Mouse (Mus musculus): Measurements from ENCODE around the gene Cdh11. TPM values are rescaled to one million over a fixed set of nuclear protein-coding genes. Genes with fewer than 3 reads are reported as not detected.

The Cdh11 gene
- polyA plus RNA-seq, 2 experiments, result 178 to 245 TPM

DNA sequence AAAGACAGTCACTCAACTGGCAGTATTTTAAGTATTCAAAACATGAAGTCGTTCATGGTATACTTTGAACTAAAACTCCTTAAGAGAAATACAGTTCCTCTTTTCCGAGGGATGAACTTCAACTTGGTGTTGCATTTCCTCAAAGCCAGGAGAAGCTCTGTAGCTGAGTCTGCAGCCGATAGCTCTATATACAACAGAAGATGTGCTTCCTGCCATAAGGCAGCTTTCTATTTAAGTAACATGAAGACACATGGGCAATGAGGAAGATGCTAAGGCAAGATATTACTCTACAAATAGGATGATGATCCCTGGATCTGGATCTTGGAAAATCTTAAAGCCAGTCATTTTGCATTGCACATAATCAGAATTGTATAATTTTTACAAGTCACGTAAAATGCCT is 133.5 kb downstream of the Cdh11 start:
- TF ChIP-seq POLR2A (IDR thresholded peaks at IDR 0.05; ENCODE audit: borderline replicate concordance, extremely low read depth, insufficient read depth, insufficient read length), result no peak
- Histone ChIP-seq H3K9ac (ENCODE audit: low read depth, low read length, severe bottlenecking) (no peak overlapping the region), H3K36me3 (ENCODE audit: control insufficient read depth, insufficient read depth, low read length) (peaks cover 59% of the 10 kb centered on the region), H3K27me3 (ENCODE audit: control insufficient read depth, insufficient read depth, low read length) (no peaks in the 10 kb centered on the region), H3K9me3 (ENCODE audit: control insufficient read depth, low read length) (no peaks in the 10 kb centered on the region), H3K4me3 (replicated peaks; ENCODE audit: low read length) (no peak overlapping the region), H3K4me1 (ENCODE audit: control insufficient read depth, insufficient read depth, low read length) (no peaks in the 10 kb centered on the region), H3K27ac (replicated peaks; ENCODE audit: low read depth, low read length) (no peak overlapping the region), H3K4me2 (replicated peaks; ENCODE audit: low read depth, low read length, severe bottlenecking) (no peak overlapping the region)
- WGBS, result 89% methylated on average over 4 of the region's 4 CpGs
- DNase-seq (ENCODE audit: low spot score) (no peak), ATAC-seq (ENCODE audit: low FRiP score, low read depth) (no peak)

DNA sequence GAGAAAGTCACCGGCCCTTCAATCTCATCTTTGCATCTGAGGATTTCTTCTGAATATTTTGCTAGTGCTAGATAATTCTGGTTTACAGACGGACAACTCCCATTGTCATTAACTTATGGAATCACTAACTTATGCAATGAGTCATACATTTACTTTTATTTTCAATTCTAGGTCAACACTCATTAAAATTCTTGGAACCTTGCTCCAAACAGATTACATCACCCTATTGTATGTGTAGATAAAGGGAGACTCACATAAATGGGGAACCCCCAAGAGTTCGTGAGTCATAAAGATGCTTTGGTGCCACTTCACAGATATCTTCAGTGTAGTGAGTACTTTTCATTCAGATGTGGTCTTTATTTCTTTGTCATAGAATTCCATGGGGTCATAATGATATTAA is 158.3 kb downstream of the Cdh11 start:
- no peak overlapping the region for H3K27ac ChIP-seq (replicated peaks; ENCODE audit: low read depth, low read length)
- no peak overlapping the region for H3K4me2 ChIP-seq (replicated peaks; ENCODE audit: low read depth, low read length, severe bottlenecking)
- peaks cover 7% of the 10 kb centered on the region; the same call in 1 of the 2 replicates for H3K36me3 ChIP-seq (ENCODE audit: control insufficient read depth, insufficient read depth, low read length)
- no peak for ATAC-seq (ENCODE audit: low FRiP score, low read depth)
- H3K4me1 ChIP-seq (ENCODE audit: control insufficient read depth, insufficient read depth, low read length), result no peaks in the 10 kb centered on the region
- no peaks in the 10 kb centered on the region for H3K9me3 ChIP-seq (ENCODE audit: control insufficient read depth, low read length)
- TF ChIP-seq POLR2A (IDR thresholded peaks at IDR 0.05; ENCODE audit: borderline replicate concordance, extremely low read depth, insufficient read depth, insufficient read length), result no peak
- no peak for DNase-seq (ENCODE audit: low spot score)
- H3K4me3 ChIP-seq (replicated peaks; ENCODE audit: low read length), result no peak overlapping the region
- no peaks in the 10 kb centered on the region for H3K27me3 ChIP-seq (ENCODE audit: control insufficient read depth, insufficient read depth, low read length)
- 91% methylated on average over 3 of the region's 3 CpGs for WGBS
- H3K9ac ChIP-seq (ENCODE audit: low read depth, low read length, severe bottlenecking), result no peak overlapping the region

- Histone ChIP-seq H3K9me3 (ENCODE audit: control insufficient read depth, low read length) (no peaks in the 10 kb centered on the region), H3K4me1 (ENCODE audit: control insufficient read depth, insufficient read depth, low read length) (no peaks in the 10 kb centered on the region), H3K27me3 (ENCODE audit: control insufficient read depth, insufficient read depth, low read length) (no peaks in the 10 kb centered on the region), H3K9ac (ENCODE audit: low read depth, low read length, severe bottlenecking) (no peak overlapping the region), H3K4me2 (replicated peaks; ENCODE audit: low read depth, low read length, severe bottlenecking) (no peak overlapping the region), H3K36me3 (ENCODE audit: control insufficient read depth, insufficient read depth, low read length) (no peaks in the 10 kb centered on the region), H3K27ac (replicated peaks; ENCODE audit: low read depth, low read length) (no peak overlapping the region), H3K4me3 (replicated peaks; ENCODE audit: low read length) (no peak overlapping the region)
- no peak for DNase-seq (ENCODE audit: low spot score)
- ATAC-seq (ENCODE audit: low FRiP score, low read depth), result no peak
- TF ChIP-seq POLR2A (IDR thresholded peaks at IDR 0.05; ENCODE audit: borderline replicate concordance, extremely low read depth, insufficient read depth, insufficient read length), result no peak
- 78% methylated on average over 4 of the region's 4 CpGs for WGBS
Observed at GRCm38 (mm10) chr8:102612146-102612545, 173.3 kb downstream of the Cdh11 start.

DNA sequence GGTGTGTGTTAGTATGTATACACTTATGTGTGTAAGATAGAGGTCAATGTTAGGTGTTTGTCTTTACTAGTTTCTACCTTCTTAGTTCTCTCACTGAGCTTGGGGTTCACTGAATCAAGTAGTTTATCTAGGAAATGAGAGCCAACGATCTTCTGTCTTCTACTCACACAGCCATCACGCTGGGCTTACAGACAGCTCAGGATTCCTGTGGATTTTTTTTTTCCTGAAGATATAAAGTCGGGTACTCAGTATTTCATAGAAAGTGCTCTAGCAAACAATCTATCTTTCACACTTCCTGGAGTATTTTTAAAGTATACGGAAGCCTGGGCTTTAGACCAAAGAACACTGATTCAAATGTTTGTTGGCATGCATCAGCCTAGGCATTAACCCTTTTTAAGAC is 184.1 kb downstream of the Cdh11 start:
- H3K27me3 ChIP-seq (ENCODE audit: control insufficient read depth, insufficient read depth, low read length), result no peaks in the 10 kb centered on the region
- no peaks in the 10 kb centered on the region for H3K4me1 ChIP-seq (ENCODE audit: control insufficient read depth, insufficient read depth, low read length)
- 60% methylated on average over 4 of the region's 4 CpGs for WGBS
- H3K9me3 ChIP-seq (ENCODE audit: control insufficient read depth, low read length), result no peaks in the 10 kb centered on the region
- no peak for TF ChIP-seq POLR2A (IDR thresholded peaks at IDR 0.05; ENCODE audit: borderline replicate concordance, extremely low read depth, insufficient read depth, insufficient read length)
- no peak overlapping the region for H3K9ac ChIP-seq (ENCODE audit: low read depth, low read length, severe bottlenecking)
- DNase-seq (ENCODE audit: low spot score) (no peak), ATAC-seq (ENCODE audit: low FRiP score, low read depth) (no peak)
- H3K27ac ChIP-seq (replicated peaks; ENCODE audit: low read depth, low read length), result no peak overlapping the region
- no peak overlapping the region for H3K4me2 ChIP-seq (replicated peaks; ENCODE audit: low read depth, low read length, severe bottlenecking)
- no peak overlapping the region for H3K4me3 ChIP-seq (replicated peaks; ENCODE audit: low read length)
- H3K36me3 ChIP-seq (ENCODE audit: control insufficient read depth, insufficient read depth, low read length), result no peaks in the 10 kb centered on the region

DNA sequence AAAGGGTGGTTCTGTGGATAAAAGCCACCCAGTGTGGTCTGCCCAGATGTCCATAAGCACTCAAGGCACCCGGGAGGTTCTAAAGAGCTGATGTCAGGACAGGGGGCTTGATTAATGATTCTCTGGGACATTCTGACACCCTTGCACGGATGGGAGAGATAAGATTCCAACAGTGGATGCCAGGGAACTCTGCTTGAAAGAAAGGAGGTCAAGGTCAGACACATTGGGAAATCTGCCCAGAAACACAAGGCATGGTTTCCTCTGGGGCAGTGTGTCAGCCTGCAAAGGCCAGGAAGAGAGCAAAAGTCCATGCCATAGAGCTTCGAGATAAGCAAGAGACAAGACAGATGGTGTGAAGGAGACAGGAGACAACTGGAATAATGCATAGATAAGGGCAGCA is 188.9 kb downstream of the Cdh11 start:
- Histone ChIP-seq H3K36me3 (ENCODE audit: control insufficient read depth, insufficient read depth, low read length) (no peaks in the 10 kb centered on the region), H3K4me1 (ENCODE audit: control insufficient read depth, insufficient read depth, low read length) (no peaks in the 10 kb centered on the region), H3K4me3 (replicated peaks; ENCODE audit: low read length) (no peak overlapping the region), H3K9ac (ENCODE audit: low read depth, low read length, severe bottlenecking) (no peak overlapping the region), H3K27ac (replicated peaks; ENCODE audit: low read depth, low read length) (no peak overlapping the region), H3K9me3 (ENCODE audit: control insufficient read depth, low read length) (no peaks in the 10 kb centered on the region), H3K4me2 (replicated peaks; ENCODE audit: low read depth, low read length, severe bottlenecking) (no peak overlapping the region), H3K27me3 (ENCODE audit: control insufficient read depth, insufficient read depth, low read length) (no peaks in the 10 kb centered on the region)
- ATAC-seq (ENCODE audit: low FRiP score, low read depth) (no peak), DNase-seq (ENCODE audit: low spot score) (no peak)
- no peak for TF ChIP-seq POLR2A (IDR thresholded peaks at IDR 0.05; ENCODE audit: borderline replicate concordance, extremely low read depth, insufficient read depth, insufficient read length)
- WGBS, result 13% methylated on average over 3 of the region's 3 CpGs

DNA sequence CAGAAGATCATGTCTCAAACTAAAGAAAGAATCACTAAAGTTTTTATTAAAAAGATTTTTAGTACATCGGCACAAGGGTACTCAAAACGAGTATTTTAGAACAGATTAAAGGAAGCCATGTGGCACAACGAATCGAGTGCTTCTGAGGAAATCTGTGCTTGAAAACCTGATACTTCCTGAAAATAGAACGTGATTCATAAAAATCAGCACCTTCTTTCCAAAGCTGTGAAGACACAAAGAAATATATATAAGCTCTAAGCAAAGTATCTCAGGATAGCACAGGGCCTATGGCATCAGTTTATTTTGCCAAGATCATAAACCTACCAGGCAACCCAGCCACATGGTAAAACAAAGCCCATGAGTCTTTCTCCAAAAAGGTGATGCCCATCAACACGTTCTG is 191.5 kb downstream of the Cdh11 start:
- no peak for TF ChIP-seq POLR2A (IDR thresholded peaks at IDR 0.05; ENCODE audit: borderline replicate concordance, extremely low read depth, insufficient read depth, insufficient read length)
- Histone ChIP-seq H3K4me2 (replicated peaks; ENCODE audit: low read depth, low read length, severe bottlenecking) (no peak overlapping the region), H3K4me3 (replicated peaks; ENCODE audit: low read length) (no peak overlapping the region), H3K4me1 (ENCODE audit: control insufficient read depth, insufficient read depth, low read length) (no peaks in the 10 kb centered on the region), H3K9me3 (ENCODE audit: control insufficient read depth, low read length) (no peaks in the 10 kb centered on the region), H3K9ac (ENCODE audit: low read depth, low read length, severe bottlenecking) (no peak overlapping the region), H3K27ac (replicated peaks; ENCODE audit: low read depth, low read length) (no peak overlapping the region), H3K27me3 (ENCODE audit: control insufficient read depth, insufficient read depth, low read length) (no peaks in the 10 kb centered on the region), H3K36me3 (ENCODE audit: control insufficient read depth, insufficient read depth, low read length) (no peaks in the 10 kb centered on the region)
- no peak for DNase-seq (ENCODE audit: low spot score)
- no peak for ATAC-seq (ENCODE audit: low FRiP score, low read depth)
- 84% methylated on average over 6 of the region's 6 CpGs for WGBS

Small RNA genes lying within 50 kb of the gene (microRNA-seq; reads per million reads assigned to microRNA genes)
- not detected for gene Gm26301

Data from limb, embryonic 14.5 days (tissue).